15 mouse cellular contexts compared by ENCODE assay signal in the genomic region with DNA sequence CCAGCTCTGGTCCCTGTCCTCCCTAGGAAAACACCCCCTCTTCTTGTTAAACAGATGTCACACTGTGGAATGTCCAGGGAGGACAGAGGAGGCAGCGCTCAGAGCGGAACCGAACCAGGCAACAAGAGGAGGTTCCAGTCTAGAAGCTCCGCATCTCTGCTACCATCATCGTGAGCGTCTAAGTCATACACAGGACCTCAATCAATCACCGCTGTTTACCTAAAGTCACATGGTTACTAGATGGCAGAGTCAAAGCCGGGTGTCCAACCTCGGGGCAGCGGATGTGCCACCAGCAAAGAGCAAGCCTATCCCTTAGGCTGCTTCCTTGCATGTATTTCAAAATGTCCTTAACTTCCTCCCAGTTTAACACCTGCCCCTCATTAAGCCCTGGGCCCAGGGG. TPM values are rescaled to one million over a fixed set of nuclear protein-coding genes. Genes with fewer than 3 reads are reported as not detected.
DNase-seq lines count a peak whose midpoint lies in the region; ATAC-seq and TF ChIP-seq lines count a peak whose summit lies in the region.
"Had no signal": no experiment of that assay in that cellular context is flagged by ENCODE, and none has a peak within 500 bp of the region (broad histone marks: within the 10 kb centered on the region; RNA-seq: fewer than 3 reads in every experiment).

No protein-coding gene starts in this region.

- no peak for TF ChIP-seq CTCF in hindbrain, postnatal 0 days (IDR thresholded peaks at IDR 0.05; ENCODE audit: low read depth)

- no peak for ATAC-seq in forebrain, embryonic 13.5 days
- ATAC-seq in hindbrain, postnatal 0 days: no peak
- 0 out of 2 replicates have a peak, but pooled peaks have one; percentile 12 for ATAC-seq in lung, embryonic 15.5 days (ENCODE audit: borderline replicate concordance, extremely low read depth, low FRiP score, low TSS enrichment)
- ATAC-seq: forebrain, embryonic 15.5 days; midbrain, embryonic 16.5 days had no signal

- H3K27me3 ChIP-seq in forebrain, embryonic 10.5 days (ENCODE audit: poor library complexity, severe bottlenecking): peaks cover 32% of the 10 kb centered on the region; the same call in 1 of the 2 replicates
- H3K27me3 ChIP-seq in forebrain, embryonic 13.5 days: 0 out of 2 replicates have a peak, but pooled peaks cover 3% of the 10 kb centered on the region
- peaks cover 65% of the 10 kb centered on the region for H3K27me3 ChIP-seq in hindbrain, embryonic 10.5 days (ENCODE audit: insufficient read depth, poor library complexity, severe bottlenecking)
- H3K27me3 ChIP-seq in hindbrain, postnatal 0 days (ENCODE audit: insufficient read depth, low read length): peaks cover 4% of the 10 kb centered on the region; the same call in 1 of the 2 replicates
- no peaks in the 10 kb centered on the region for H3K27me3 ChIP-seq in lung, embryonic 15.5 days
- H3K27me3 ChIP-seq: embryonic facial prominence, embryonic 15.5 days; forebrain, embryonic 15.5 days had no signal

- no peaks in the 10 kb centered on the region for H3K9me3 ChIP-seq in forebrain, embryonic 10.5 days
- no peaks in the 10 kb centered on the region for H3K9me3 ChIP-seq in forebrain, embryonic 13.5 days (replicated peaks)
- H3K9me3 ChIP-seq in hindbrain, embryonic 10.5 days: no peaks in the 10 kb centered on the region
- no peaks in the 10 kb centered on the region for H3K9me3 ChIP-seq in hindbrain, postnatal 0 days (ENCODE audit: low read length)
- no peaks in the 10 kb centered on the region for H3K9me3 ChIP-seq in lung, embryonic 15.5 days
- H3K9me3 ChIP-seq: embryonic facial prominence, embryonic 15.5 days; forebrain, embryonic 15.5 days had no signal

- H3K4me3 ChIP-seq in forebrain, embryonic 10.5 days: no peak overlapping the region
- H3K4me3 ChIP-seq in forebrain, embryonic 13.5 days: no peak overlapping the region
- H3K4me3 ChIP-seq in hindbrain, embryonic 10.5 days: peak overlapping the region; percentile 1; the same call in 1 of the 2 replicates
- no peak overlapping the region for H3K4me3 ChIP-seq in hindbrain, postnatal 0 days (ENCODE audit: low read length)
- H3K4me3 ChIP-seq in lung, embryonic 15.5 days: no peak overlapping the region
- H3K4me3 ChIP-seq: embryonic facial prominence, embryonic 15.5 days; forebrain, embryonic 15.5 days had no signal

- no peak overlapping the region for H3K9ac ChIP-seq in forebrain, embryonic 13.5 days
- H3K9ac ChIP-seq in hindbrain, postnatal 0 days (replicated peaks; ENCODE audit: low read length): no peak overlapping the region
- no peak overlapping the region for H3K9ac ChIP-seq in lung, embryonic 15.5 days
- H3K9ac ChIP-seq: embryonic facial prominence, embryonic 15.5 days; forebrain, embryonic 15.5 days had no signal

- 61% methylated on average over 10 of the region's 10 CpGs for WGBS in forebrain, embryonic 10.5 days
- WGBS in forebrain, embryonic 13.5 days: 60% methylated on average over 10 of the region's 10 CpGs
- 57% methylated on average over 10 of the region's 10 CpGs for WGBS in hindbrain, embryonic 10.5 days
- 59% methylated on average over 10 of the region's 10 CpGs for WGBS in hindbrain, postnatal 0 days
- 31% methylated on average over 10 of the region's 10 CpGs for WGBS in lung, embryonic 15.5 days

- H3K27ac ChIP-seq in forebrain, embryonic 10.5 days: peak overlapping the region; percentile 81
- no peak overlapping the region for H3K27ac ChIP-seq in forebrain, embryonic 13.5 days
- H3K27ac ChIP-seq in hindbrain, embryonic 10.5 days: peak overlapping the region; percentile 72
- no peak overlapping the region for H3K27ac ChIP-seq in hindbrain, postnatal 0 days
- peak overlapping the region; percentile 80 for H3K27ac ChIP-seq in lung, embryonic 15.5 days
- H3K27ac ChIP-seq: embryonic facial prominence, embryonic 15.5 days; forebrain, embryonic 15.5 days; macrophage had no signal

- no peak overlapping the region for H3K4me2 ChIP-seq in forebrain, embryonic 13.5 days
- no peak overlapping the region for H3K4me2 ChIP-seq in hindbrain, postnatal 0 days (ENCODE audit: low read depth, low read length)
- 0 out of 2 replicates have a peak overlapping the region, but pooled peaks have one; percentile 13 for H3K4me2 ChIP-seq in lung, embryonic 15.5 days
- H3K4me2 ChIP-seq: embryonic facial prominence, embryonic 15.5 days; forebrain, embryonic 15.5 days had no signal

- no peaks in the 10 kb centered on the region for H3K36me3 ChIP-seq in forebrain, embryonic 10.5 days (replicated peaks)
- H3K36me3 ChIP-seq in forebrain, embryonic 13.5 days (ENCODE audit: poor library complexity, severe bottlenecking): no peaks in the 10 kb centered on the region
- H3K36me3 ChIP-seq in hindbrain, embryonic 10.5 days: no peaks in the 10 kb centered on the region
- no peaks in the 10 kb centered on the region for H3K36me3 ChIP-seq in hindbrain, postnatal 0 days (ENCODE audit: insufficient read depth, low read length)
- no peaks in the 10 kb centered on the region for H3K36me3 ChIP-seq in lung, embryonic 15.5 days
- H3K36me3 ChIP-seq: embryonic facial prominence, embryonic 15.5 days; forebrain, embryonic 15.5 days had no signal

- DNase-seq in forebrain, embryonic 10.5 days (ENCODE audit: extremely low spot score, low spot score): no peak
- DNase-seq in hindbrain, embryonic 10.5 days (ENCODE audit: low spot score): no peak
- no peak for DNase-seq in hindbrain, postnatal 0 days (ENCODE audit: low spot score)
- DNase-seq in lung, postnatal 25 days (ENCODE audit: low spot score): no peak
- DNase-seq in lung, postnatal 10 days: peak; percentile 64
- no peak for DNase-seq in gastrocnemius, adult 18-20 months (ENCODE audit: low spot score)
- DNase-seq: cerebellum, postnatal 10 days; layer of hippocampus, postnatal 36 days; thymus, adult 2 months had no signal

- H3K4me1 ChIP-seq in forebrain, embryonic 10.5 days: peaks cover 73% of the 10 kb centered on the region
- peaks cover 37% of the 10 kb centered on the region for H3K4me1 ChIP-seq in forebrain, embryonic 13.5 days
- H3K4me1 ChIP-seq in hindbrain, embryonic 10.5 days (replicated peaks): peaks cover 56% of the 10 kb centered on the region
- H3K4me1 ChIP-seq in hindbrain, postnatal 0 days (ENCODE audit: insufficient read depth, low read length): peaks cover 3% of the 10 kb centered on the region; the same call in 1 of the 2 replicates
- H3K4me1 ChIP-seq in lung, embryonic 15.5 days: peaks cover 16% of the 10 kb centered on the region; the same call in 1 of the 2 replicates

RNA-seq across cellular contexts. Expression of a gene that starts 39.0 kb away (rescaled TPM):
- 3.2 and 3.4 TPM in 2 replicates for polyA plus RNA-seq in forebrain, embryonic 10.5 days (2016; fragmentation: Nextera tagmentation; extraction: Ambion mirVana)
- polyA plus RNA-seq in forebrain, embryonic 13.5 days (2015; fragmentation: Nextera tagmentation; extraction: Ambion mirVana): 2.3 and 2.8 TPM in 2 replicates
- 2.4 and 2.6 TPM in 2 replicates for polyA plus RNA-seq in hindbrain, embryonic 10.5 days (2016; fragmentation: Nextera tagmentation; extraction: Ambion mirVana)
- 25.7 and 27.3 TPM in 2 replicates for total RNA-seq in hindbrain, postnatal 0 days (2014; rRNA removed)
- 1.8 TPM in 2 replicates for polyA plus RNA-seq in hindbrain, postnatal 0 days (2015; fragmentation: Nextera tagmentation; extraction: Ambion mirVana)
- 6.5 and 7.7 TPM in 2 replicates for polyA plus RNA-seq in lung, embryonic 15.5 days (2015; fragmentation: Nextera tagmentation; extraction: Ambion mirVana)
- 1 to 10 TPM; 1.3 to 3.3 TPM for total RNA-seq in gastrocnemius, adult 18-20 months (2021)

RNA-seq across cellular contexts. Expression of a gene that starts 39.8 kb away (rescaled TPM):
- polyA plus RNA-seq in forebrain, embryonic 10.5 days (2016; fragmentation: Nextera tagmentation; extraction: Ambion mirVana): 6.3 and 7.1 TPM in 2 replicates
- 12.7 and 13.5 TPM in 2 replicates for polyA plus RNA-seq in forebrain, embryonic 13.5 days (2015; fragmentation: Nextera tagmentation; extraction: Ambion mirVana)
- 9.4 and 11.8 TPM in 2 replicates for polyA plus RNA-seq in hindbrain, embryonic 10.5 days (2016; fragmentation: Nextera tagmentation; extraction: Ambion mirVana)
- total RNA-seq in hindbrain, postnatal 0 days (2014; rRNA removed): 8.5 and 10.0 TPM in 2 replicates
- polyA plus RNA-seq in hindbrain, postnatal 0 days (2015; fragmentation: Nextera tagmentation; extraction: Ambion mirVana): 9.1 and 9.3 TPM in 2 replicates
- polyA plus RNA-seq in lung, embryonic 15.5 days (2015; fragmentation: Nextera tagmentation; extraction: Ambion mirVana): 13.3 and 13.6 TPM in 2 replicates
- total RNA-seq in gastrocnemius, adult 18-20 months (2021): 1 to 10 TPM; 2.7 to 2.8 TPM

Comparison
In these comparisons a context has a peak if more than half of its experiments do, and no peak if none do; other contexts are left out.
1. H3K27ac ChIP-seq: peak in forebrain, embryonic 10.5 days (single experiment), hindbrain, embryonic 10.5 days (single experiment) and lung, embryonic 15.5 days (single experiment); none in forebrain, embryonic 13.5 days (single experiment) and hindbrain, postnatal 0 days (single experiment).